Mouse (Mus musculus): ENCODE measurements around the gene Mms22l. TPM values are rescaled to one million over a fixed set of nuclear protein-coding genes. Genes with fewer than 3 reads are reported as not detected.
"Not testable (repeated sequence)": the region's sequence is repeated elsewhere in the genome, so short reads cannot be mapped to it uniquely, and the experiment has no call there.

Mms22l gene
- total RNA-seq, 2 experiments from 2014 or later: 5.1 to 6.5 TPM

- intact Hi-C loops (cut with DNase I): no loop called here
Measured at GRCm38 (mm10) chr4:24620005-24620404, 123.8 kb downstream of the Mms22l start.

GRCm38 (mm10) chr4:24620440-24620839 lies 124.2 kb downstream of the Mms22l start:
- DNase-seq: no peak
- intact Hi-C loops (cut with DNase I): no loop called here

More at GRCm38 (mm10) chr4:24620005-24620404, 123.8 kb downstream of the Mms22l start:
- DNase-seq: peak in 1 of 2 experiments; percentile 1

DNA sequence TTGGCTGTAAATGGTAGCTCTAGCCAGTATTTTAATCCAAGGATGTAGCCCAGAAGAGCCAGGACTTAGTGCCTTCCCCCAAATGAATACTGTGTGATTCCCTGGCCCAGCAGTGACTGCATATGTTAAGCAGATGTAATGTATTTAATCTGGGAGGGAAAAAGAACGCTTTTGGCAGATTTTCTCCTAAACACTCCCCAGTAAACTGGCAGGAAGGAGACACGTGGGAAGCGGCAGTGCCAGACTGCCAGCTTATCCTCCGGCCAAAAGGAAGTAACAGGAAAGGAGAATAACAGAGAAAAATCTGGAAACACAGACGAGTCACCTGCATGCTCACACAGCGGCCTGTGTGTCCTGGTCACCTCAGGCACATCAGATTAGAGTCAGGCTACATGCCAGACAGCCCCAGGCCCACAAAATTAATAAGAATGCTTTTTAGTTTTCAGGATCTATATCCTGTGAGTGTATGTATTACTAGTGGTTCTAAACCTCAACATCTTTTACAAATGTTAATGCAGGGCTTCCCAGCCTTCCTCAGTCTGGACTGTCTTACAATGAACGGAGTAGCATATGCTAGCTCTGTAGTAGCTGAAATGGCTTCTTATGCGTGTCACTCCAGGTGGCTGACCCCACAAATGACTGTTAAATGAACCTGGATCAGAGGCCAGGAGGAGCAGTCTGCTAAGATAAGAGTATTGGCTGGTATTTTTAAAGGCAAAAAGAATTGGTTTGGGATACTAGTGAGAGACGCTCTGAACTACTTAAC lies 125.4 kb downstream of the Mms22l start:
- intact Hi-C loops (cut with DNase I): no loop called here
- no peak for DNase-seq

- intact Hi-C loops (cut with DNase I): no loop called here
- DNase-seq: no peak
Measured at GRCm38 (mm10) chr4:24625951-24626584, 129.8 kb downstream of the Mms22l start.

DNA sequence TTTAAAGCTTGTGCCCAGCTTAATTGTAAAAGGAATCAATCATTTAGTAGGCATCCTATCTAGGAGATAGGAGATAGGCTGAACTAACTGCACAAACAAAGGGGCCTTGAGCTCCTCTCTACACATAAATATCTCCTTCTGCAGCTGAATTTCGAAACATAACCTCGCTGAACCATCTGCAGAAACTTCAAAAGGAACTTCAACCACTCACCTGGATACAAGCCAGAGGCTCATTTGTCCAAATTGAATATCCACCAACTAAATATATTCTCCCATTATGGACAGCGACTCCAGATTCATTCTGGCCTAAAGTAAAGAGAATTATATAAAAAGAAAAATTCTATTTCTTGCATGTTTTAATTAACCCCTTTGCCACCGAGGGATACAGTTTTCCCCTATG lies 130.4 kb downstream of the Mms22l start:
- DNase-seq: no peak
- intact Hi-C loops (cut with DNase I): no loop called here

GRCm38 (mm10) chr4:24627871-24628270 lies 131.6 kb downstream of the Mms22l start:
- intact Hi-C loops (cut with DNase I): no loop called here
- no peak for DNase-seq

GRCm38 (mm10) chr4:24630430-24630829 lies 134.2 kb downstream of the Mms22l start:
- DNase-seq: no peak
- intact Hi-C loops (cut with DNase I): no loop called here

DNA sequence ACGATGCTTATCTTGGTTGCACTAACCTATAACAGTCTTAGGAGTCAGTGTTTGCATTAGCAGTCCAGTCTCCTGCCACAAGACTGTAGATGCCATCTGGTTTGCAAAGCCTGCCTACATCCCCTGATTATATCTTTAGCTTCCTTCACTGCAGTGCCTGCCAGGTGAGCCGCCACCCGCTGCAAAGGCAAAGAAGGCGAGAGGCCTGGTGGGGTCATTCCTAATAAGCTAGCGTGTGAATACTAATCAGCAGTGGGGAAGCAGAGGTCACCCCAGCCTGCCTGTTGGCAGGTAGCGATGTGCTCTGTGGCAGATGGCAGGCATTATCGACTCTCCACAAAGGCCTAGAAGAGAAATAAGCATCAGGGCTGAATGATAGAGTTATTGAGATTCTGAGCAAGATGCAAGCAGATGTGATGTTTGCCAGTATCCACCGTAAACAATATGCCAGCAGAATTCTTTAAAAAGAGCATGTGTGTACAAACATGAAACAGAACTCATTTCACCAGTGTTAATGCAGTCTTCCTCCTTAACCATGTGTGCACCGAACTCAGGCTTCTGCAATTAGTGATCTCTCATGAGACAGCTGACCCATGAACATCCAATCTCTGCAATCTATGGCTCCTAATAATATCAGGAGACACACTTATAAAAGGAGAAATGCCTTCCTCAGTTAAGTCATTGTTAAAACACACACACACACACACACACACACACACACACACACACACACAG lies 135.1 kb downstream of the Mms22l start:
- intact Hi-C loops (cut with DNase I): no loop called here
- no peak for DNase-seq

DNA sequence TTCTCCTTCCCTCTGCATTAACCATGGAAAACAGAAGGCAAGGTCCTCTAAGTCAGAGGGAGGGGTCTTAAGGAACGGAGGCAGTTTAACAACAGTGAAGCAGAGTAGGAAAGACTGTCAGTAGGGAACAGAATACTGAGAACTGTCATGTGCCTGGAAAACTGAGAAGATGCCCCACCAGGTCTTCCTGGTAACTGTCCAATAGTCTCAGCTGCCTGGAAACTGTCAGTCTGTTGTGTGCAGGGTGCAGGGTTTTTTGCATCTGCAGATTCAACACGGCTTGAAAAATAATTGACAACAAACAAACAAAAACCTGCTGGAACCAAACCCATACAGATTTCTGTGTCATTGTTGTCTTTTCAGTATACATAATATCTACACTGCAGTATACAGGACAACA lies 146.1 kb downstream of the Mms22l start:
- no peak for DNase-seq
- intact Hi-C loops (cut with DNase I): no loop called here

GRCm38 (mm10) chr4:24644735-24645134 lies 148.5 kb downstream of the Mms22l start:
- DNase-seq; intact Hi-C loops (cut with DNase I): not testable (repeated sequence)
